Mouse (Mus musculus) cerebellum, adult 2 months (tissue): ENCODE measurements at regions not wholly inside any gene's neighbourhood (a gene's known extent, or its start where the extent isn't known, plus 50 kb on each side); places are given as distances from the start of the nearest gene placed in this dataset.

Source experiments
- CTCF ChIP-seq: fragments of 200-500 bp; IDR thresholded peaks from 2 replicates; pipeline ENCODE4 v1.5.1; 2011; ENCODE audit warnings: low read depth, mild to moderate bottlenecking, control low read depth, low read length, moderate library complexity, borderline replicate concordance; ENCODE audit not compliant: insufficient read depth
- POLR2A ChIP-seq: fragments of 200-500 bp; IDR thresholded peaks from 2 replicates; pipeline ENCODE4 v1.6.1; 2011; ENCODE audit warnings: low read length, control low read depth, borderline replicate concordance; ENCODE audit not compliant: insufficient read depth

DNA sequence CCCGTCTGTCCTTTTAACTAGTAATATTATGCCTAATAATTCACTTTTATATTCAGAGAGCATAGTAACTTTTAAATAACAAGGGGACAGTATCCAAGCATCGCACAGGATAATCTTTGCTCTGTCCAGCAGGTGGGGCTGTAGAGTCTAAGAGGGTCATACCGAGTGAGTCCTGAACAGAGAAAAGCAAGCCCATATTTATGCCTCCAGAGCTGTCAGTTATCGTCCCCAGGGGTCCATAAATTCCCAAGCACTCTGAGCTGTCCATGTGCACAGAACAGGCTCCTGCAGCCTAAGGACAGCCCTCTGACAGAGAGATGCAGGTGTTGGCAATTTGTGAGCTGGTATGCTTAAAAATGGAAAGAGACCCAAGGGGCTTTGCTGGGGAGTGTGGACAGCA is 124.0 kb downstream of the Icos start:
- TF ChIP-seq CTCF (no peak), POLR2A (no peak)
